Mouse (Mus musculus): ENCODE data around the gene Tubb4a. TPM values are rescaled to one million over a fixed set of nuclear protein-coding genes. Genes with fewer than 3 reads are reported as not detected.

Gene Tubb4a
- polyA plus RNA-seq (2017; shearing (Covaris generic)), result 1.1 TPM

DNA sequence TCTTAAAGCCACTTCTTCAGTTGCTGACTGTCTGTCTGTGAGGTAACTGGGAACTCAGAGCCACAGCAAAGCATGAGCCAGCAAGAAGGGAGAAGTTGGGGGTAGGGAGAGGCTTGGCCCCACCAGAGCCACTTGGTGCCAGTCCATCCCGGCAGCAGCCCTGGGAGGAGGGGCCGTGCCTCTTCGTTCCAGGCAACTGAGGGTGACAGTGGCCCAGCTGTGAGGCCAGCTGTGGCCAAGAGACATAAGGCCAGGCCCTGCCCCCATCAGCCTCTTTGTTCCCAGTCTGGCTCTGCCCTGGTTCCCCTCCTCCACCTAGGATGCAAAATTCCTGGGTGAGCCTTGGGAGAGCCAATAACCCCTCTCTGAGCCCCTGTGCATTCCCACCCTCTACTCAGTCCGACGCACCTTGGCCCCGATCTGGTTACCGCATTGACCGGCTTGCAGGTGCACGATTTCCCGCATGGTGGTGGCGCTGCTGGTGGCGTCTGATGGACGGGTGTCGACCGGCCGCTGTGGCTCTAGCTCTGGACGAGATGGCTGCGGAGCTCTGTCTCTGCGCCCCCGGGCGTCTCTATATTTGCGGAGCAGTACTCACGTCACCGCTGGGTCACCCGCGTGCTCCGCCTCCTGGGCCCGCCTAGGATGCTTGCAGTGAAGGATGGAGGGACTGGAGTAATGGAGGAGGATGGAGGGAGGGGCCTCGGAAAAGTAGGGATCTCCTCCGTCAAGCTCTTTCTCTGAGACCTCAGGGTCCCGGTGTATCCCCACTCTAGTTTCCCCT is at the start of gene Tubb4a:
TSS of gene Tubb4a (minus strand) at position 734 of the 784 bp plus-strand sequence.

DNA sequence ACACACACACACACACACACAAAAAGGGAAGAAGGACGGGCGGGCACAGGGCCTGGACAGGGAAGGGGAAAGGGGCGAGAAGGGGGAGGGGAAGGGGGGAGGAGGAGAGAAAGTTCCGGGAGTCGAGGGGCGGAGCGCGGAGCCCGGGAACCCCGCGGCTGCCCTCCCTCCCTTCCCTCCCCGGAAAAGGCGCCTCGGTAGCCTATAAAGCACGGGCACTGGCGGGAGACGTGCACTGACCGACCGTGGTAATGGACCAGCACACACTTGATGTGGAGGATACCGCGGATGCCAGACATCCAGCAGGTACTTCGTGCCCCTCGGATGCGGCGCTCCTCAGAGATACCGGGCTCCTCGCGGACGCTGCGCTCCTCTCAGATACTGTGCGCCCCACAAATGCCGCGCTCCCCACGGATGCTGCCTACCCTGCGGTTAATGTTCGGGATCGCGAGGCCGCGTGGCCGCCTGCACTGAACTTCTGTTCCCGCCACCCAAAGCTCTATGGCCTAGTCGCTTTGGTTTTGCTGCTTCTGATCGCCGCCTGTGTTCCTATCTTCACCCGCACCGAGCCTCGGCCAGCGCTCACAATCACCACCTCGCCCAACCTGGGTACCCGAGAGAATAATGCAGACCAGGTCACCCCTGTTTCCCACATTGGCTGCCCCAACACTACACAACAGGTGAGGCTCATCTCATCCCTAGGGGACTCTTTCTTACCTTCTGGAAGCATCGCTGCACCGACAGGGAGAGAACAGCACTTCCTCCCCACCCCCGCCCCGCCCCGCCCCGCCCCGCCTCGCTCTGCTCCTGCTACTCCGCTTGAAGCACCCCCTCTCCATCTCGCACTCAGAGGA is 17.8 kb upstream of the Tubb4a start, which contains the start of gene Tnfsf9:
TSS of gene Tnfsf9 (plus strand) at position 145 of the 854 bp plus-strand sequence.

GRCm38 (mm10) chr17:57078336-57078735 is 9.2 kb downstream of the Tubb4a start, which contains the start of gene Dennd1c:
Dennd1c (minus strand) TSS chr17:57078514.

GRCm38 (mm10) chr17:57059486-57059977 is 28.1 kb downstream of the Tubb4a start, which contains the start of gene Slc25a23:
Slc25a23 (minus strand) TSS chr17:57059863.

GRCm38 (mm10) chr17:57058891-57059485 is 28.6 kb downstream of the Tubb4a start, which contains the start of gene Crb3:
Crb3 (plus strand) TSS chr17:57059105.

DNA sequence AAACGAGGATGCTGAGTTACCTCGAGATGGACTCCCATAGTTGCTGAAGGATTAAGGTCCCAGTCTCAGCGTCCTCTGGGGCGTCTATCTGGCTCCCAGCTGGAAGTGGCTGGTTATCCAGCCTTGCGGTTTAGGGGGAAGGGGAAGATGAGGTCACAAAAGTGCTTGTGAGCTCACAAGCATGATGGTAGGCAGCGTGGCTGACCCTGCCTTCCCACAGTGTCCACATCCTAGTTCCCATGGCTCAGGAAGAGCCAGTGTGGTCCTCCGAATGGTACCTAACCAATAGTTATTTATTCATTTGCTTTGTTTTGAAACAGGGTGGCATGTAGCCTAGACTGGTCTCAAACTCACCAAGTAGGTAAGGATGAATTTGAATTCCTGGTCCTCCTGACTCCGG is 46.0 kb downstream of the Tubb4a start, which contains the start of gene Slc25a41:
TSS of gene Slc25a41 (minus strand) at position 101 of the 400 bp plus-strand sequence.

DNA sequence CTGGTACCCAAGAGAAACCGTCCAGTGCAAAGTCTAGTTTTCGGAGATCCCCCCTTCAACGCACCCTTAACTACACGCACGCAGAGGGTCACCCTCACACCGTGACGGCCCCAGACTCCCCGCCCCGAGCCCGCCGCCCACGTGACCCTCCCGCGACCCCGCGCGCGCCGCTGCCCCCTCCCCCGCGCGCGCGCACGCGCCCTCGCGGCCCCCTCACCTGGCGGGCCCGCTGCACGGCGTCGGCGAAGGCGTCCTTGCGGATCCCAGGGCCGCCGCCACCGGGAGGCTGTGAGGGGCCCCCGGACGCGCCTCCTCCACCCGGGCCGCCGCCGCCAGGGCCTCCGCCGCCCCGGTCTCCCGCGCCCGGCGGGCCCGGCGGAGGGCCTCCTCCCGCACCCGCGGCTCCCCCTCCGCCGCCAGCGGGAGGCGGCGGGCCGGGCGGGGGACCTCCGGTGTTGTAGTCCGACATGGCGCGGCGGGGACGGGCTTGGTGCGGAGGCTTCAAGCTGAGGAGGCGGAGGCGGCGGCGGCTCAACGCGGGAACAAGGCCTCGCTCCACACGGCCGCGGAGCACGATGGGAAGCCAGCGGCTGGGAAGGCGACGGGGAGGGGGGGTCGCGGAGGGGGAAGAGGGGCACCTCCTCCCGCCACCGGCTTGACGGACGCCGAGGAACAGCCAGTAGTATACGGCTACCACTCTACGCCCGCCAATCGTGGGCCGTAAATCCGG is 56.5 kb downstream of the Tubb4a start, which contains the start of gene Khsrp:
TSS of gene Khsrp (minus strand) at position 592 of the 730 bp plus-strand sequence.

Other genes with a start within 250 kb of the Tubb4a start
- not detected for gene Acsbg2, start 213.3 kb downstream of the Tubb4a start, polyA plus RNA-seq (2017; shearing (Covaris generic))
- gene 1700061G19Rik, start 212.3 kb downstream of the Tubb4a start, polyA plus RNA-seq (2017; shearing (Covaris generic)), result not detected
- 26.1 TPM for gene Mllt1, start 152.4 kb downstream of the Tubb4a start, polyA plus RNA-seq (2017; shearing (Covaris generic))
- gene Acer1, start 105.7 kb downstream of the Tubb4a start, polyA plus RNA-seq (2017; shearing (Covaris generic)), result not detected
- gene Clpp, start 97.5 kb downstream of the Tubb4a start, polyA plus RNA-seq (2017; shearing (Covaris generic)), result 48.3 TPM
- 17.1 TPM for gene Alkbh7, start 90.4 kb downstream of the Tubb4a start, polyA plus RNA-seq (2017; shearing (Covaris generic))
- gene Pspn, start 87.8 kb downstream of the Tubb4a start, polyA plus RNA-seq (2017; shearing (Covaris generic)), result not detected
- 71.2 TPM for gene Gtf2f1, start 76.5 kb downstream of the Tubb4a start, polyA plus RNA-seq (2017; shearing (Covaris generic))
- gene Gm17949, start 76.3 kb downstream of the Tubb4a start, polyA plus RNA-seq (2017; shearing (Covaris generic)), result 1.1 TPM
- 60.8 TPM for gene Khsrp, start 56.3 kb downstream of the Tubb4a start, polyA plus RNA-seq (2017; shearing (Covaris generic))
- gene Slc25a41, start 46.1 kb downstream of the Tubb4a start, polyA plus RNA-seq (2017; shearing (Covaris generic)), result not detected
- 1.7 TPM for gene Crb3, start 28.7 kb downstream of the Tubb4a start, polyA plus RNA-seq (2017; shearing (Covaris generic))
- 13.0 TPM for gene Slc25a23, start 27.9 kb downstream of the Tubb4a start, polyA plus RNA-seq (2017; shearing (Covaris generic))
- gene Dennd1c, start 9.3 kb downstream of the Tubb4a start, polyA plus RNA-seq (2017; shearing (Covaris generic)), result 126 TPM
- gene Tnfsf9, start 17.5 kb upstream of the Tubb4a start, polyA plus RNA-seq (2017; shearing (Covaris generic)), result 3.9 TPM
- not detected for gene Cd70, start 62.0 kb upstream of the Tubb4a start, polyA plus RNA-seq (2017; shearing (Covaris generic))
- not detected for gene Tnfsf14, start 106.4 kb upstream of the Tubb4a start, polyA plus RNA-seq (2017; shearing (Covaris generic))
- gene C3, start 140.4 kb upstream of the Tubb4a start, polyA plus RNA-seq (2017; shearing (Covaris generic)), result not detected
- gene Gpr108, start 160.7 kb upstream of the Tubb4a start, polyA plus RNA-seq (2017; shearing (Covaris generic)), result 56.3 TPM
- gene Trip10, start 161.7 kb upstream of the Tubb4a start, polyA plus RNA-seq (2017; shearing (Covaris generic)), result 5.1 TPM
- 198 TPM for gene Vav1, start 191.3 kb upstream of the Tubb4a start, polyA plus RNA-seq (2017; shearing (Covaris generic))